Mouse (Mus musculus) testis, adult 2 months (tissue): ENCODE data around the gene Bmp2.

Experiments
- CTCF ChIP-seq: fragments of 200-500 bp; IDR thresholded peaks from 2 replicates; pipeline ENCODE4 v1.5.1; 2012; ENCODE audit warnings: low read depth, mild to moderate bottlenecking, inconsistent platforms, low read length, moderate library complexity; ENCODE audit not compliant: control insufficient read depth, insufficient read depth, insufficient replicate concordance
- POLR2A ChIP-seq: fragments of 200-500 bp; IDR thresholded peaks from 2 replicates; pipeline ENCODE4 v1.6.1; 2012; ENCODE audit warnings: low read depth, mild to moderate bottlenecking, inconsistent platforms, low read length, moderate library complexity; ENCODE audit not compliant: control insufficient read depth

DNA sequence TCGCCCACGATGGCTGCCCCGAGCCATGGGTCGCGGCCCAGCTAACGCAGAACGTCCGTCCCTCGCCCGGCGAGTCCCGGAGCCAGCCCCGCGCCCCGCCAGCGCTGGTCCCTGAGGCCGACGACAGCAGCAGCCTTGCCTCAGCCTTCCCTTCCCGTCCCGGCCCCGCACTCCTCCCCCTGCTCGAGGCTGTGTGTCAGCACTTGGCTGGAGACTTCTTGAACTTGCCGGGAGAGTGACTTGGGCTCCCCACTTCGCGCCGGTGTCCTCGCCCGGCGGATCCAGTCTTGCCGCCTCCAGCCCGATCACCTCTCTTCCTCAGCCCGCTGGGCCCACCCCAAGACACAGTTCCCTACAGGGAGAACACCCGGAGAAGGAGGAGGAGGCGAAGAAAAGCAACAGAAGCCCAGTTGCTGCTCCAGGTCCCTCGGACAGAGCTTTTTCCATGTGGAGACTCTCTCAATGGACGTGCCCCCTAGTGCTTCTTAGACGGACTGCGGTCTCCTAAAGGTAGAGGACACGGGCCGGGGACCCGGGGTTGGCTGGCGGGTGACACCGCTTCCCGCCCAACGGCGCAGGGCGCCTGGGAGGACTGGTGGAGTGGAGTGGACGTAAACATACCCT is 995 bp downstream of the Bmp2 start:
- TF ChIP-seq CTCF = no peak
- TF ChIP-seq POLR2A = no peak
